Mouse (Mus musculus): ENCODE results near the gene Fat4. TPM values are rescaled to one million over a fixed set of nuclear protein-coding genes. Genes with fewer than 3 reads are reported as not detected.

Gene Fat4
- polyA plus RNA-seq, 1 experiment, result 0.24 TPM

DNA sequence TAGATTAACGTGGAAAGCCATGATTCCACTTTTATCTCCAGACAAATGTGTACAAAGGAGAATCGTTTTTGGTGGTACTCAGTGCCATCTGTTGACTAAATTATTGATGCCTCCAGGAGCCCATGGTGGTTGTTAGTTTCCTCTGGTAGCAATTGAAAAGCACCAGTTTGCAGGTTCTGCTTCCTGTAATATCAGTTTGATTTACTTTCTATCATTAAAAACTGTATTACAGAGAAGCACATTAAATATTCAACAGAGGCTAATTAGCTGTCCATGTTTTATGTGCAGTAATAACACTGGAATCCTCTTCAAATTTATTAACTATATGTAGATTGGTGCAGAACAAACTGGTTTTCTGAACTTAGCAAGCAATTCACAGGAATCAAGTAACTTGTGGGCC is 149.4 kb downstream of the Fat4 start:
- TF ChIP-seq POLR2A (IDR thresholded peaks at IDR 0.05; ENCODE audit: borderline replicate concordance, low read depth, low read length) (no peak), CTCF (IDR thresholded peaks at IDR 0.05; ENCODE audit: low read depth, low read length) (no peak)
- H3K27ac ChIP-seq (ENCODE audit: insufficient read depth, low read depth, low read length), result no peak overlapping the region
- no peaks in the 10 kb centered on the region for H3K4me1 ChIP-seq (ENCODE audit: control insufficient read depth, insufficient read depth, low read length)
- no peak overlapping the region for H3K4me3 ChIP-seq (ENCODE audit: insufficient read depth, low read length)

GRCm38 (mm10) chr3:39046425-39046824 is 159.7 kb downstream of the Fat4 start:
- Histone ChIP-seq H3K4me1 (ENCODE audit: control insufficient read depth, insufficient read depth, low read length) (no peaks in the 10 kb centered on the region), H3K27ac (ENCODE audit: insufficient read depth, low read depth, low read length) (no peak overlapping the region)
- TF ChIP-seq CTCF (IDR thresholded peaks at IDR 0.05; ENCODE audit: low read depth, low read length) (no peak), POLR2A (IDR thresholded peaks at IDR 0.05; ENCODE audit: borderline replicate concordance, low read depth, low read length) (no peak)

DNA sequence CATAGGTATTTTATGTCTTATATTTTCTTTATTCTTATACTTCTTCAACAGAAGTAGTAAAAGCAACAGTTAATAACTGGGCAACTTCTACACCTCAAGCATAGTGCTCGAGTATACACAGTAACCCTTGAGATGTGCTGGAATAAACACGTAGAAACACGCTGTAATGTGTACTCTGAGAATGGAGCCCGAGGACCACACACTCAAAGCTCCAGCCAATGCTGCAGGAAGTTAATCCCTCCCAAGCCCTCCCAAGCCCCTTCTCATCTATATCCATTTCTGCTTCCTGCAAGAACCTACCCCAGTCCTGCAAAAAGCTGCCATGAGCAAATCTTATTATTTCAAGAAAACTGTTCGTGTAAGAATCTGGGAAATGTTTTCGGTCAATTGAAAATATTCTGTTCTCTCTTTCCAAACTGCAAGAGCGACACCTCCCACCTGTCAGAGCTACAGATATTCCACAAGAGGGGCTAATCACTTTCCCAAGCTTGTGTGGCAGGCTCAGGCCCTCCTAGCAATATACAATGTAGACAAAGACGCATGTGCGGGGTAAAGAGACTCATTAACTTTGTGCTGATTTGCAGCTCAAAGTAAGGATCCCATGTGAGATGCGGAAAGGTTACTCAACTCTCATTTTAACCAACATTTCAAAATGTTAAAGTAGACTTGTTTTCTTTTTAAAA is 161.0 kb downstream of the Fat4 start:
- Histone ChIP-seq H3K27ac (ENCODE audit: insufficient read depth, low read depth, low read length) (no peak overlapping the region), H3K4me1 (ENCODE audit: control insufficient read depth, insufficient read depth, low read length) (no peaks in the 10 kb centered on the region), H3K4me3 (ENCODE audit: insufficient read depth, low read length) (no peak overlapping the region)
- TF ChIP-seq POLR2A (IDR thresholded peaks at IDR 0.05; ENCODE audit: borderline replicate concordance, low read depth, low read length) (no peak), CTCF (IDR thresholded peaks at IDR 0.05; ENCODE audit: low read depth, low read length) (no peak)

More at GRCm38 (mm10) chr3:39046425-39046824, 159.7 kb downstream of the Fat4 start:
- no peak overlapping the region for H3K4me3 ChIP-seq (ENCODE audit: insufficient read depth, low read length)

- H3K4me3 ChIP-seq (ENCODE audit: insufficient read depth, low read length), result no peak overlapping the region
- H3K4me1 ChIP-seq (ENCODE audit: control insufficient read depth, insufficient read depth, low read length), result no peaks in the 10 kb centered on the region
- TF ChIP-seq CTCF (IDR thresholded peaks at IDR 0.05; ENCODE audit: low read depth, low read length), result no peak
- no peak for TF ChIP-seq POLR2A (IDR thresholded peaks at IDR 0.05; ENCODE audit: borderline replicate concordance, low read depth, low read length)
- H3K27ac ChIP-seq (ENCODE audit: insufficient read depth, low read depth, low read length), result no peak overlapping the region
Observed at GRCm38 (mm10) chr3:39048304-39048667, 161.5 kb downstream of the Fat4 start.

DNA sequence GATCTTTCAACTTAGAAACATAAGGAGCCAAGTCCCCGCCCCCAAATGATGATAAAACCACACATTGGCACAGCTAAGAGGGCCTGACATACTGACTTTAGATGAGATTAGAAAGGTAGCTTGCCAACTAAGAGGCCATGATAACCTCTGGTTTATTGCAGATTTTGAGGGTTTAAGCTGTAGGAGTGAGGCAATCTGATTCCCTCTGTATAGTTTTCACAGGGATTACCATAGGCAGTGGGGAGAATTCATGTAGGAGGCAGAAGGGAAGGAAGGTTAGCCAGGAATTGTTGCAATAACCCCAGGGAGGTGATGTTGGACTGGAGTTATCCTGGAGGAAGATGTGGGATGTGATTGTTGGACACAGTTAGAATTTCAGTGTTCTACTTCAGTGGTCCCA is 163.4 kb downstream of the Fat4 start:
- no peak overlapping the region for H3K27ac ChIP-seq (ENCODE audit: insufficient read depth, low read depth, low read length)
- H3K4me3 ChIP-seq (ENCODE audit: insufficient read depth, low read length), result no peak overlapping the region
- TF ChIP-seq CTCF (IDR thresholded peaks at IDR 0.05; ENCODE audit: low read depth, low read length) (no peak), POLR2A (IDR thresholded peaks at IDR 0.05; ENCODE audit: borderline replicate concordance, low read depth, low read length) (no peak)
- no peaks in the 10 kb centered on the region for H3K4me1 ChIP-seq (ENCODE audit: control insufficient read depth, insufficient read depth, low read length)

DNA sequence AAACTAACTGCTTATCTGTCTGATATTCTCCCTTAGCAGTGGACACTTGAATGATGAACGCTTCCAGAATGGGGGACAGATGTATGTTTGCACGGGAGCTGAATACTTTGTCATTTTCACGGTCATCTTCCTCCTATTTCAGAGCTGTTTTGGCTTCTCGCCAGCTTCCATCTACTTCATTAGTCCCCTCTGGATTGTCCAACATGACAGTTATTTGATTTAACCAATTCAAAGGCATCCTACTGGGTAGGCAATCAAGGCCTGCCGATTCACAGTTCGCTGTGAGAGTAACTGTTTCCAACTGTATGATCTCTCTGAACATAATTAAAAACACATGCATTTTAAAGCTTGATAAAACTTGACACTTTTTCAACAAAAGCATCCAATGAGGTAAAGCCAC is 166.3 kb downstream of the Fat4 start:
- no peak overlapping the region for H3K27ac ChIP-seq (ENCODE audit: insufficient read depth, low read depth, low read length)
- H3K4me3 ChIP-seq (ENCODE audit: insufficient read depth, low read length), result no peak overlapping the region
- TF ChIP-seq CTCF (IDR thresholded peaks at IDR 0.05; ENCODE audit: low read depth, low read length), result no peak
- no peak for TF ChIP-seq POLR2A (IDR thresholded peaks at IDR 0.05; ENCODE audit: borderline replicate concordance, low read depth, low read length)
- no peaks in the 10 kb centered on the region for H3K4me1 ChIP-seq (ENCODE audit: control insufficient read depth, insufficient read depth, low read length)

Data from bone marrow macrophage, adult 2 months (primary cell).